Mouse (Mus musculus): ENCODE measurements at regions not wholly inside any gene's neighbourhood (a gene's known extent, or its start where the extent isn't known, plus 50 kb on each side); places are given as distances from the start of the nearest gene placed in this dataset.

- no peak for ATAC-seq (replicated peaks; ENCODE audit: insufficient number of reproducible peaks, low FRiP score, low TSS enrichment, poor library complexity, severe bottlenecking)
Observed at GRCm38 (mm10) chr16:74984207-74984606, 572.6 kb upstream of the Robo2 start.

GRCm38 (mm10) chr16:74966099-74966498 lies 554.5 kb upstream of the Robo2 start:
- no peak for ATAC-seq (replicated peaks; ENCODE audit: insufficient number of reproducible peaks, low FRiP score, low TSS enrichment, poor library complexity, severe bottlenecking)

- no peak for ATAC-seq (replicated peaks; ENCODE audit: insufficient number of reproducible peaks, low FRiP score, low TSS enrichment, poor library complexity, severe bottlenecking)
Observed at GRCm38 (mm10) chr16:74929739-74930138, 518.1 kb upstream of the Robo2 start.

- ATAC-seq (replicated peaks; ENCODE audit: insufficient number of reproducible peaks, low FRiP score, low TSS enrichment, poor library complexity, severe bottlenecking) = no peak
Observed at GRCm38 (mm10) chr16:74900835-74901234, 489.2 kb upstream of the Robo2 start.

GRCm38 (mm10) chr16:74887724-74888123 lies 476.1 kb upstream of the Robo2 start:
- ATAC-seq (replicated peaks; ENCODE audit: insufficient number of reproducible peaks, low FRiP score, low TSS enrichment, poor library complexity, severe bottlenecking) = no peak

GRCm38 (mm10) chr16:74878603-74879002 lies 467.0 kb upstream of the Robo2 start:
- ATAC-seq (replicated peaks; ENCODE audit: insufficient number of reproducible peaks, low FRiP score, low TSS enrichment, poor library complexity, severe bottlenecking) = no peak

- no peak for ATAC-seq (replicated peaks; ENCODE audit: insufficient number of reproducible peaks, low FRiP score, low TSS enrichment, poor library complexity, severe bottlenecking)
Observed at GRCm38 (mm10) chr16:74873756-74874155, 462.1 kb upstream of the Robo2 start.

GRCm38 (mm10) chr16:74857752-74858151 lies 446.1 kb upstream of the Robo2 start:
- no peak for ATAC-seq (replicated peaks; ENCODE audit: insufficient number of reproducible peaks, low FRiP score, low TSS enrichment, poor library complexity, severe bottlenecking)

GRCm38 (mm10) chr16:74840006-74840405 lies 428.4 kb upstream of the Robo2 start:
- no peak for ATAC-seq (replicated peaks; ENCODE audit: insufficient number of reproducible peaks, low FRiP score, low TSS enrichment, poor library complexity, severe bottlenecking)

GRCm38 (mm10) chr16:74814386-74814785 lies 402.8 kb upstream of the Robo2 start:
- no peak for ATAC-seq (replicated peaks; ENCODE audit: insufficient number of reproducible peaks, low FRiP score, low TSS enrichment, poor library complexity, severe bottlenecking)

- ATAC-seq (replicated peaks; ENCODE audit: insufficient number of reproducible peaks, low FRiP score, low TSS enrichment, poor library complexity, severe bottlenecking) = no peak
Observed at GRCm38 (mm10) chr16:74809154-74809825, 397.7 kb upstream of the Robo2 start.

- no peak for ATAC-seq (replicated peaks; ENCODE audit: insufficient number of reproducible peaks, low FRiP score, low TSS enrichment, poor library complexity, severe bottlenecking)
Observed at GRCm38 (mm10) chr16:74806775-74807174, 395.1 kb upstream of the Robo2 start.

GRCm38 (mm10) chr16:74801296-74801695 lies 389.7 kb upstream of the Robo2 start:
- no peak for ATAC-seq (replicated peaks; ENCODE audit: insufficient number of reproducible peaks, low FRiP score, low TSS enrichment, poor library complexity, severe bottlenecking)

- no peak for ATAC-seq (replicated peaks; ENCODE audit: insufficient number of reproducible peaks, low FRiP score, low TSS enrichment, poor library complexity, severe bottlenecking)
Observed at GRCm38 (mm10) chr16:74796303-74796653, 384.7 kb upstream of the Robo2 start.

- no peak for ATAC-seq (replicated peaks; ENCODE audit: insufficient number of reproducible peaks, low FRiP score, low TSS enrichment, poor library complexity, severe bottlenecking)
Observed at GRCm38 (mm10) chr16:74795360-74796302, 384.0 kb upstream of the Robo2 start.

- ATAC-seq (replicated peaks; ENCODE audit: insufficient number of reproducible peaks, low FRiP score, low TSS enrichment, poor library complexity, severe bottlenecking) = no peak
Observed at GRCm38 (mm10) chr16:74785365-74786119, 373.9 kb upstream of the Robo2 start.

- ATAC-seq (replicated peaks; ENCODE audit: insufficient number of reproducible peaks, low FRiP score, low TSS enrichment, poor library complexity, severe bottlenecking) = 0 out of 2 replicates have a peak, but pooled peaks have one; percentile 56
Observed at GRCm38 (mm10) chr16:74780388-74780787, 368.8 kb upstream of the Robo2 start.

GRCm38 (mm10) chr16:74768264-74768663 lies 356.6 kb upstream of the Robo2 start:
- ATAC-seq (replicated peaks; ENCODE audit: insufficient number of reproducible peaks, low FRiP score, low TSS enrichment, poor library complexity, severe bottlenecking) = no peak

- ATAC-seq (replicated peaks; ENCODE audit: insufficient number of reproducible peaks, low FRiP score, low TSS enrichment, poor library complexity, severe bottlenecking) = no peak
Observed at GRCm38 (mm10) chr16:74756720-74757345, 345.2 kb upstream of the Robo2 start.

Data from monocyte, adult 5-6 weeks (primary cell).